Mouse (Mus musculus): ENCODE data around the gene Foxred2.

DNA sequence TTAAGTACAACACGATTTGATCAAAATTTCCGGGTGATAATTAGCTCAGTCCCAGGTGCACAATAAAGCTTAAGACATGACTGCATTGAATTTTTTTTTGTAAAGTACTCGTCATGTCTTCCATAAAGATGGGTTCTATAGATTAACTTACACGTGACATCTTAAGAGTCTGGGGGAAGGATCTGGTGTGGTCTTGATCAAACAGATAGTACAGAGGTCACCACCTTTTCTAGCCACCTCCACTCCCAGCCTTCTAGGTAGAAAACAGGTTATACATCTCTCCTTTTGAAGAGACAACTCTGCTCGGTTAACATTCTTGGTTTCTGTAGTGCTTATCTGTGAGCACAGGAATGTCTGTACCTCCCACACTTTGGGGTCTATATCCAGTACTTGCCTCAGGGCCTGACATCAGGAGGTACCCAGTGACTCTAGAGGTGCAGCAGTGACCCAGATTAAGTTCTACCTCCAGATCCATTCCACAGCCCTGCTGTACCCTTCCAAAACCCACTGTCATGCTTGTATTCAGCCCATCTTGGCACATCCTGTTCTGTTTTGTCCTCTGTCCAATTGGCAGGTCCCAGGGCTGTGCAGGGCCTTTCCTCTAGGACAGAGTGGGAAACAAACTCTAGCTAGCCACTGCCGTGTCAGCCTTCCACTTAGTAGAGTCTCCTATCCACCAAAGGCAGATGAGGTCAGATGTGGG, 25.4 kb downstream of the Foxred2 start:
- TF ChIP-seq CTCF (IDR thresholded peaks at IDR 0.05): no peak
- no peak for TF ChIP-seq POLR2A (IDR thresholded peaks at IDR 0.05; ENCODE audit: insufficient read depth, low read depth, low read length)
- no peak for TF ChIP-seq EP300 (IDR thresholded peaks at IDR 0.05; ENCODE audit: insufficient read depth, low read depth, low read length)
